Mouse (Mus musculus) liver, embryonic 14.5 days (tissue): ENCODE measurements around the gene Picalm. TPM values are rescaled to one million over a fixed set of nuclear protein-coding genes. Genes with fewer than 3 reads are reported as not detected.
A peak's percentile ranks its signal among the peaks of the same experiment; 100 is the strongest.

Experiments used
- ATAC-seq: fragments of 200-750 bp; cut with Nextera tagmentation; 2 replicates; pipeline ENCODE4 v1.8.0; 2017; ENCODE audit warnings: moderate number of reproducible peaks, mild to moderate bottlenecking, moderate library complexity; ENCODE audit not compliant: insufficient read depth
- DNase-seq, 3 experiments: peaks; one replicate each; pipeline ENCODE4 v3.0.0-alpha.2; 2012 to 2013; ENCODE audit warnings: low read depth in 3 of 3, low spot score in 3 of 3
- H3K27ac ChIP-seq: fragments of 300-500 bp; sonication (generic); 2 replicates; pipeline ENCODE4 v1.5.1; 2014; ENCODE audit warnings: moderate library complexity, mild to moderate bottlenecking, control low read depth, inconsistent platforms
- H3K27me3 ChIP-seq: fragments of 300-500 bp; sonication (generic); 2 replicates; pipeline ENCODE4 v1.6.1; 2014; ENCODE audit warnings: mild to moderate bottlenecking, low read length, moderate library complexity; ENCODE audit not compliant: control insufficient read depth, insufficient read depth
- H3K36me3 ChIP-seq: fragments of 300-500 bp; sonication (generic); replicated peaks from 2 replicates; pipeline ENCODE4 v1.6.1; 2014; ENCODE audit warnings: low read depth; ENCODE audit not compliant: control insufficient read depth, insufficient read depth
- H3K4me1 ChIP-seq, 2 experiments: fragments of 200-500 bp in 1 of 2; fragments of 300-500 bp in 1 of 2; sonication (generic) in 1 of 2; replicated peaks; 2 replicates each; pipeline ENCODE4 v1.6.1; 2012 to 2014; ENCODE audit warnings: antibody characterized with exemption in 1 of 2, inconsistent platforms in 1 of 2, low read length in 1 of 2; ENCODE audit not compliant: control insufficient read depth in 2 of 2, insufficient read depth in 2 of 2
- H3K4me2 ChIP-seq: fragments of 300-500 bp; sonication (generic); 2 replicates; pipeline ENCODE4 v1.6.1; 2014; ENCODE audit warnings: low read depth, mild to moderate bottlenecking, control low read depth, moderate library complexity
- H3K4me3 ChIP-seq, 2 experiments: fragments of 200-500 bp in 1 of 2; fragments of 300-500 bp in 1 of 2; sonication (generic) in 1 of 2; 2 replicates each; pipeline ENCODE4 v1.5.1; 2012 to 2014; ENCODE audit warnings: low read depth in 2 of 2, low read length in 2 of 2, mild to moderate bottlenecking in 2 of 2, control low read depth in 1 of 2, inconsistent platforms in 1 of 2, moderate library complexity in 1 of 2; ENCODE audit not compliant: insufficient read depth in 1 of 2
- H3K9ac ChIP-seq: fragments of 300-500 bp; sonication (generic); replicated peaks from 2 replicates; pipeline ENCODE4 v1.6.1; 2014; ENCODE audit warnings: mild to moderate bottlenecking, control low read depth, moderate library complexity
- H3K9me3 ChIP-seq: fragments of 300-500 bp; sonication (generic); 2 replicates; pipeline ENCODE4 v1.6.1; 2016; ENCODE audit warnings: low read length, mixed read lengths; ENCODE audit not compliant: control insufficient read depth
- CTCF ChIP-seq: IDR thresholded peaks from 2 replicates; pipeline ENCODE4 v1.5.1; 2016; ENCODE audit warnings: antibody characterized with exemption, low read depth, control low read depth
- EP300 ChIP-seq: IDR thresholded peaks from 2 replicates; pipeline ENCODE4 v1.6.1; 2016; ENCODE audit warnings: antibody characterized with exemption, low read depth
- WGBS: fragments of 180-500 bp; shearing (Covaris S2); extraction: QIAGEN DNeasy Blood & Tissue Kit; methylation state at CpG from one replicate; pipeline ENCODE4 v1.1.7; 2014; ENCODE audit not compliant: insufficient replicate concordance; 5-methylcytosine and 5-hydroxymethylcytosine counted together
- polyA plus RNA-seq, 2 experiments: library from polyadenylated mRNA; depleted of rRNA in 1 of 2; stranded (reverse) in 1 of 2; unstranded in 1 of 2; fragments of >200 nt; fragmentation: Nextera tagmentation in 1 of 2; extraction: Ambion mirVana in 1 of 2; gene quantifications; 2 replicates each; pipeline versions ENCODE4 v1.2.1 to v1.2.3; 2012 to 2014

The Picalm gene
- polyA plus RNA-seq, 2 experiments: 61.5 to 138 TPM

- Histone ChIP-seq H3K9ac (no peak overlapping the region), H3K36me3 (no peaks in the 10 kb centered on the region), H3K27ac (no peak overlapping the region), H3K4me2 (no peak overlapping the region), H3K4me3 (no peak overlapping the region), H3K9me3 (no peaks in the 10 kb centered on the region), H3K4me1 (peaks cover 0 to 5% of the 10 kb centered on the region in 2 experiments; a peak in 2 of 4 replicates), H3K27me3 (no peaks in the 10 kb centered on the region)
- no peak for DNase-seq
- no peak for ATAC-seq
- TF ChIP-seq EP300: no peak
- TF ChIP-seq CTCF: no peak
- 77% methylated on average over 4 of the region's 4 CpGs for WGBS
Measured at GRCm38 (mm10) chr7:90120106-90120505, 9.9 kb upstream of the Picalm start.

- H3K36me3 ChIP-seq: no peaks in the 10 kb centered on the region
- H3K9me3 ChIP-seq: no peaks in the 10 kb centered on the region
- H3K4me3 ChIP-seq: no peak overlapping the region
- ATAC-seq: no peak
- no peak for DNase-seq
- peaks cover 8 to 20% of the 10 kb centered on the region in 2 experiments for H3K4me1 ChIP-seq
- no peak for TF ChIP-seq EP300
- TF ChIP-seq CTCF: no peak
- H3K4me2 ChIP-seq: no peak overlapping the region
- WGBS: 78% methylated on average over 5 of the region's 5 CpGs
- no peaks in the 10 kb centered on the region for H3K27me3 ChIP-seq
- no peak overlapping the region for H3K27ac ChIP-seq
- H3K9ac ChIP-seq: no peak overlapping the region
Measured at GRCm38 (mm10) chr7:90124991-90125390, 5.0 kb upstream of the Picalm start.

GRCm38 (mm10) chr7:90128631-90129200 is 1.3 kb upstream of the Picalm start:
- Histone ChIP-seq H3K27me3 (no peaks in the 10 kb centered on the region), H3K4me2 (peak overlapping the region; percentile 92), H3K36me3 (no peaks in the 10 kb centered on the region; the same call in 1 of the 2 replicates), H3K9ac (peak overlapping the region; percentile 91), H3K27ac (peak overlapping the region; percentile 88), H3K4me3 (peak overlapping the region; percentile 65 to 84), H3K9me3 (no peaks in the 10 kb centered on the region), H3K4me1 (peaks cover 9 to 21% of the 10 kb centered on the region in 2 experiments)
- no peak for ATAC-seq
- TF ChIP-seq EP300 (no peak), CTCF (no peak)
- no peak for DNase-seq
- WGBS: 63% methylated on average over 8 of the region's 8 CpGs

- peak overlapping the region; percentile 92 for H3K4me2 ChIP-seq
- peak overlapping the region; percentile 91 for H3K9ac ChIP-seq
- peak overlapping the region; percentile 88 for H3K27ac ChIP-seq
- TF ChIP-seq CTCF: no peak
- no peak; the same call in 1 of the 2 replicates for TF ChIP-seq EP300
- peaks cover 14 to 26% of the 10 kb centered on the region in 2 experiments for H3K4me1 ChIP-seq
- no peaks in the 10 kb centered on the region for H3K27me3 ChIP-seq
- H3K4me3 ChIP-seq: peak overlapping the region; percentile 65 to 84
- DNase-seq: peak in 2 of 3 experiments; percentile 49 to 68
- no peaks in the 10 kb centered on the region for H3K9me3 ChIP-seq
- no peak for ATAC-seq
- under 1% methylated on average over 12 of the region's 12 CpGs for WGBS
- no peaks in the 10 kb centered on the region; the same call in none of the 2 replicates for H3K36me3 ChIP-seq
Measured at GRCm38 (mm10) chr7:90129271-90129731, 712 bp upstream of the Picalm start.

- Histone ChIP-seq H3K9me3 (no peaks in the 10 kb centered on the region), H3K9ac (peak overlapping the region; percentile 91), H3K4me3 (peak overlapping the region; percentile 84 to 98), H3K36me3 (no peaks in the 10 kb centered on the region; the same call in none of the 2 replicates), H3K4me1 (peaks cover 24 to 29% of the 10 kb centered on the region in 2 experiments), H3K27me3 (no peaks in the 10 kb centered on the region), H3K27ac (peak overlapping the region; percentile 92), H3K4me2 (peak overlapping the region; percentile 69)
- DNase-seq (no peak), ATAC-seq (peak; percentile 47)
- TF ChIP-seq CTCF: no peak
- TF ChIP-seq EP300: no peak
- WGBS: under 1% methylated on average over 39 of the region's 39 CpGs
Measured at GRCm38 (mm10) chr7:90130501-90131375, 725 bp downstream of the Picalm start.
